Mouse (Mus musculus): ENCODE data around the gene Etfbkmt. TPM values are rescaled to one million over a fixed set of nuclear protein-coding genes. Genes with fewer than 3 reads are reported as not detected.
"Not testable (repeated sequence)": the region's sequence is repeated elsewhere in the genome, so short reads cannot be mapped to it uniquely, and the experiment has no call there.

Etfbkmt gene
- total RNA-seq, 1 experiment from 2014 or later: 19.7 TPM

- ATAC-seq (replicated peaks; ENCODE audit: low read depth, poor library complexity, severe bottlenecking): peak; percentile 99
Measured at GRCm38 (mm10) chr6:149132311-149133077, 7.2 kb upstream of the Etfbkmt start.

DNA sequence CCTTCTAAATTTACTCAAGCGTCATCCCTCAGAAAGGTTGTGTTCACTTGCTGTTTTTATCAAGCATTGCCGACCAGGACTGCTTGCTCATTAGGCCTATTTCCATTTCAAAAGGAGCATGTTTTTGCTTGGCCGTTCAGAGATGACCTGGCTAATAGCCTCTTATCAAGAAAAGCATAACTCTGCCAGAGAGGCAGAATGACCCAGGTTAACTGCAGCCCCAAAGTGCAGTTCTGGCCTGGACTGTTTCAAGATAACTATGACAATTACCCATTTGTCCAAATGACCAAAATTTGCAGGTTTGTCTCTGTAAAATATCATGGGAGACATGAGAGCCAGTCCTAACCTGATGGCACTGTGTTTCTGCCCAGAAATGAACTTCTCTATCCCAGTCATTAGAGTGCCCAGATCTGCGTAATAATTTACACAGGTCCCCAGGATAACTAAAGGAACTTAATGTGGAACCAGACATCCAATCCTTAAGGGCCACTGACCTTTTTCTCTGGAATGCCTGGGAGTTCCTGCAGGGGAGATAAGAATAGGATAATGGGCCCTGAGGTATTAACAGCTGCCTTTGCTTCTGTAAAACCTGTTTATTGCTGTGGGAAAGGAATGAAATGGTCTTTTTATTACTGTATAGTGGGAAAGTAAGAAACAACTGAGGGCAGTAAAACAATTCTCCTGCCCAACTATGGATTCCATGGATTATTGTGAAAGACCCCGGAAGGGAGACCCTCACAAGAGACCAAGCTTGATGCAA is 5.1 kb upstream of the Etfbkmt start:
- ATAC-seq (replicated peaks; ENCODE audit: low read depth, poor library complexity, severe bottlenecking): no peak

GRCm38 (mm10) chr6:149135631-149136030 is 4.0 kb upstream of the Etfbkmt start:
- ATAC-seq (replicated peaks; ENCODE audit: low read depth, poor library complexity, severe bottlenecking): no peak

- ATAC-seq (replicated peaks; ENCODE audit: low read depth, poor library complexity, severe bottlenecking): no peak
Measured at GRCm38 (mm10) chr6:149137936-149138335, 1.7 kb upstream of the Etfbkmt start.

DNA sequence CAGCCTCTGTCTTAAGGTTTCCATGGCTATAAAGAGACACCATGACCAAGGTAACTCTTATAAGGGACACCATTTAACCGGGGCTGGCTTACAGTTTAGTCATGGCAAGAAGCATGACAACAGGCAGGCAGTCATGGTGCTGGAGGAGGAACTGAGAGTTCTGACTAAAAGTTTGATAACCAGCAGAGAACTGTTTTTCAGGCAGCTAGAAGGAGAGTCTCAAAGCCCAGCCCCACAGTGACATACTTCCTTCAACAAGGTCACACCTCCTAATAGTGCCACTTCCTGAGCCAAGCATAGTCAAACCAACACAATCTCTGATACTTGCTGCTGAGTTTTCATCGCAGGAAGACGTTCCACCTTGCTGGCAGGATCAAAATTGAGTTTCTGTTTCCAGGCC is 638 bp upstream of the Etfbkmt start:
- ATAC-seq (replicated peaks; ENCODE audit: low read depth, poor library complexity, severe bottlenecking): no peak

DNA sequence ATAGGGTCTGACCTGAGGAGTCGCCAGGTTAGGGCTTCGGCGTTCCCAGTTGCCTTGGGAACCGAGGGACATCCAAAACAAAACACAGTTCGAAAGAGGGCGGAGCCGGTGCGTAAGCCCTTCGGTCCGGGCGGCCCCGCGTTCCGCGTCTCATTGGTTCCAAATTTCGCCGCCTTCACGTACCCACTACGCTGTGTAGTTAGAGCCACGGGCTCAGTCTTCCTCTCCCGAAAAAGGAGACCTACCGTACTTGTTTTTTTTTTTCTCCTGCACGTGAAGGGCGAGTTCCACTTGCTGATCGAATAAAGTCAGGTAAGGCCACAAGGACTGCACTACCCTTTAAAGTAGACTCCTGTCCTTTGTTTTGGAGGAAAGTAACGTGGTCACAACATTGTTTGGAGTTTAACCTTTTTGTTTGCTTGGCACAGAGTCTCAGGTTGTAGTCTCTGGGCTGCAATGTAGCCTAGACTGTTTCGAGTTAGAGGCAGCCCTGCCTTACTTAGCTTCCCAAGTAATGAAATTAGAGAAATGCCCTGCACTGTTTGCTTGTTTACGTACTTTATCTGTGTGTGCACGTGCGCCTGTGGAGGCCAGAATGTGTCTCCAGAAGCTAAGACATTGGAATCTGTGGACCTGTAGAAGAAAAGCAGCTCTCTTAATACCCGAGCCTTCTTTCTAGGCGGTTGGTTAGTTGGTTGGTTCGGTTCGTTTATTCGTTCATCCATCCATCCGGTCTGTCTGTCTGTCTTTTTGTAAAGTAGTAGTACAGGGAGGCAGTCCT is 1.9 kb downstream of the Etfbkmt start:
- ATAC-seq (replicated peaks; ENCODE audit: low read depth, poor library complexity, severe bottlenecking): peak; percentile 97

- no peak for ATAC-seq (replicated peaks; ENCODE audit: low read depth, poor library complexity, severe bottlenecking)
Measured at GRCm38 (mm10) chr6:149145143-149145542, 5.5 kb downstream of the Etfbkmt start.

DNA sequence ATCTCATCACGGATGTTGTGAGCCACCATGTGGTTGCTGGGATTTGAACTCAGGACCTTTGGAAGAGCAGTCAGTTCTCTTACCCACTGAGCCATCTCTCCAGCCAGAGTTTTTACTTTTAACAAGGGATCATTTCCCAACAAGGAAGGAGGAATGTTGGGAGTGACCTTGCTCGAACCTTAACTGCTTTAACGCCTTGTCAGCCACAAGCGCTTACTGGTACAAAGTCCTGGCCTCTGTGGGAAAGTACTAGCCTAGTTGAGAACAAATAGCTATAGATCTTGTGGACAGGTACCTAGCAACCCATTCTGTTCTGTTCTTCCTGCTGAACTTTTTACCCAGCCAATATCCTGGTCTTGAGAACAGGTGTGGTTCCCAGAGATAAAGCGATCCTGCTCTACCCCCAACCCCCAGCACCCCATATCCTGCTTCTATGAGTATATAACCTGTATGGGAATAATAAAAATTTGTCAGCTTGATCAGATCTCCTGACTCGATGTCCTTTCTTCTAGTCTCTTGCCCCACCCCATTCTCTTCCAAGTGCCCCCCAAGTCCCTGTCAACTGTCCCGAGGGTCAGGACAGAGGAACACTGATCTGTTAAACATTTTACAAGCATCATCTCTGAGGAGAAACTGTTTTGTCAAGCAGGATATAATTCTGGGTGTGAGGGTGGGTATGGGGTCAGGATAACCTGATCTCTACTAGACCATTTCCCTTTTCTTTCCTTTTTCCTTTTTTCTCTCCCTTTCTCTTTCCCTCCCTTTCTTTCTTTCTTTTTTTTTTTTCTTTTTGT is 9.0 kb downstream of the Etfbkmt start:
- ATAC-seq (replicated peaks; ENCODE audit: low read depth, poor library complexity, severe bottlenecking): no peak

GRCm38 (mm10) chr6:149152119-149152518 is 12.5 kb downstream of the Etfbkmt start:
- no peak for ATAC-seq (replicated peaks; ENCODE audit: low read depth, poor library complexity, severe bottlenecking)

GRCm38 (mm10) chr6:149153473-149154115 is 13.9 kb downstream of the Etfbkmt start:
- ATAC-seq (replicated peaks; ENCODE audit: low read depth, poor library complexity, severe bottlenecking): no peak

DNA sequence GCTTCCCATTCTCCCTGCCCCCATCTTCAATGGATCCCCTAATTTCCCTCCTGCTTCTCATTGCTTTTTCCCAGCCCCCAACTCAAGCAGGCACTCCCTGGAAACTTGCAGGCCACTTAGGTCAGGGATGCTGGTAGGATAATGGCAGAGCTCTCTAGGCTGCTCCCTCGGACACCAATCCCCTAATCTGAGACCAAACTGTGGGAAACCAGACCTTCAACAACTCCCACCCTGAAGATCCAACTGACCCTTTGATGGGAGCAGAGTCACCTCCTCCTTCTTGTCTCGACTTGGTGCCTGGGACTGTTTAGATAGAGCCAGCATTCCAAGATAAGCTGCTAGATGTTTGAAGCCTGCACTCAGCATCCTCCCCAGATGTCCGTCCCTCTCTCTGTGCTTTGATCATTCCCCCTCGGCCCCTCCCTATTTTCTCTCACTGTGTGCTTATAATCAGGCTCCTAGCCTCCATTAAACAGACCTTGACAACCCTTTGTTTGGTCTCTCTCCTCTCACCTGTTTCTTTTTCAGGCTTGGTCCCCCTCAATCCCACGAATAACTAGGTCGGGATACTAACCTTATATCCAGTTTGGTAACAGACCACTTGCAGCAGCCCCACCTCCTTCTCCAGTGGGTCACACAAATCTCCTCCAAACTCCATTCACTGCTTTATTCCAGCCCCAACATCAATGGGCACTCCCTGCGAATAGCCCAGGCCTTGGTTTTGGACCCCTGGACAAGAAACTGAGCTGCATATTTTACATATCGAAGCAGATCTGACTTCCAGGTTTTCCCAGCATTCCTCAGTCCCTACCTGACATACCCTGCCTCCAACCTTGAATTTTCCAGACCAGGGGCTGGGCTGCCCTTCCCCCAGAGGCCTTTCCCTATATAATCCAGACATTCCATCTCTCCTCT is 14.7 kb downstream of the Etfbkmt start:
- ATAC-seq (replicated peaks; ENCODE audit: low read depth, poor library complexity, severe bottlenecking): no peak

DNA sequence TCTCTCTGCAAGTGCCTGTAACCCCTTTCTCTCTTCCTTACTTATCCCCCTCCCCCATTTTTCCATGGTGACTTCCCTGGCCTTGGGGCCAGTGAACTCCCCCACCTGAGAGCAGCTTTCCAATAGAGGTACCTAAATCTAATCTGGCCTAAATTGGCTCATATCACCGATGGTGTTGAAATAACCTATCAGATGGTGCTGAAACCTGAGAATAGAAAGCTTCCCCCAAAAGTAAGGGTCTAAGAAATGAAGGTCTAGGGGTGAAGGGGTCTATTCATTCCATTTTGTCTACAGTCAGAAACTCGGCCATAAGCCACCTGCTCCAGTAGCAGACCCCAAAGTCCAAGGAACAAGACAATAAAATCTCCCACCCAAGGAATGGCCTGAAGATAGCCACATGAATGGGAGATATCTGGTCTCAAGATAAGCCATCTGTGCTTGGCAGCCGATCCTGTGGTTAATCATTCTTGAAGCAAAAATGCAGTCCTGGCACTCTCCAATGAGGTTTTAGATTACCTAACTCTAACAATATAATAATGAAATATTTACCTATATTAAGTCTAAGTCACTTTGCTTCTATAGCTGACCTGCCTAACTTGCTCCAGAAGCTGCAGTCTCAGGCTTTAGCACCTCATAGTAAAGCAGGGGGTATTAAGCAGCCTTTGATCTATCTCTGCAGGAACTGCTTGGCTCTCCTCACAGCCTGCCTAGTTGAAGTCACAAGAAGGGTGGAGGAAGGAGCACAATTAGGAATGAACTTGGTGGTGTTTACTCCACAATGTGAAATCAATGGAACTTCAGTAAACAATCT is 15.6 kb downstream of the Etfbkmt start:
- 0 out of 2 replicates have a peak, but pooled peaks have one; percentile 18 for ATAC-seq (replicated peaks; ENCODE audit: low read depth, poor library complexity, severe bottlenecking)

DNA sequence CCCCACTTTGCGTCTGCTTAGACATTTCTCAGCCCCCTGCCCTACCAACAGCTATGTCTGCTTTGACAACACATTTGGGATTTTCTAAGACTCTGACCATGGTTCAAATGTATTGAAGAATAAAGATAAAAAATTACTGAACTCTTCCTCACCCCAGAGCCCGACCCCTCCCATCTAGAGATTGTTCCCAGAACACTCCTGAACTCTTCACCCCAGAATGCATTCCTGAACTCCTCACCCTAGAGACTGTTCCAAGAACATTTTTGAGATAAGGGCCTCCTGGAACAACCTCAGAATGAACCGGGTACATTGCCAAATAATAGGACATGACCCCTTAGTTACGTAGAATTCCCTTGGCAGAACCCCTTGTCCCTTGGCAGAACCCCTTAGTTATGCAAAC is 27.4 kb downstream of the Etfbkmt start:
- not testable (repeated sequence) for ATAC-seq (replicated peaks; ENCODE audit: low read depth, poor library complexity, severe bottlenecking)

DNA sequence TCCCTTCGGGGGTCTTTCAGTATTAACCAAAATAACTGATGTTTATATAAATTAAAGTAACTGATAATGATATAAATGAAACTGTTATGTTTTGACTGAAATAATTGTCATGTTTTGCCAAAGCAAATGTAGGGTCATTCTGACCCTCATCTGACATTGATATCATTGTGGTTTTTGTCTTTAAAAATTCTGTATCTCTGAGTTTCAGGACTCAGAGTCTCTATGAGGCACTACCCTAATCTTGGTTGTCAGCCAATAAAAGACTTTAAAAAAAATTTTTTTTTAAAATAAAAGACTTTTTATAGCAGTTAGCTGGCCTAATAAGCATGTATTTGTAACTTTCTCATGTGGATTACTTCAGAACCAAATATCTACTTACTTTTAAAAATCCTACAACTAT is 28.0 kb downstream of the Etfbkmt start:
- ATAC-seq (replicated peaks; ENCODE audit: low read depth, poor library complexity, severe bottlenecking): no peak

DNA sequence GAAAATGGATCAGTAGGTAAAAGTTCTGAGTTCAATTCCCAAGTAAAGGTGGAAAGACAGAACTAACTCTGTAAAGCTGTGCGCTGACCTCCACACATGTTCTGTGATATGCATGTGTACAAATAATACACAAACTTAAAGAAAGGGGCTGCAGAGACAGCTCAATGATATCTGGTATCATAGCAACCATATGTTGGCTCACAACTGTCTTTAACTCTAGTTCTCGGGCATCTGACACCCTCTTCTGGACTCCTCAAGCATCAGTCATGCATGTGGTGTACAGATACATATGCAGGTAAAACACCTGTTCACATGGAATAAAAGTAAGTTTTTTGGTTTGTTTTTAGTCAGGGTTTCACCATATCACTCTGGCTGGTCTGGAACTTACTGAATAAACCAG is 28.8 kb downstream of the Etfbkmt start:
- no peak for ATAC-seq (replicated peaks; ENCODE audit: low read depth, poor library complexity, severe bottlenecking)

GRCm38 (mm10) chr6:149169965-149170364 is 30.3 kb downstream of the Etfbkmt start:
- ATAC-seq (replicated peaks; ENCODE audit: low read depth, poor library complexity, severe bottlenecking): not testable (repeated sequence)

DNA sequence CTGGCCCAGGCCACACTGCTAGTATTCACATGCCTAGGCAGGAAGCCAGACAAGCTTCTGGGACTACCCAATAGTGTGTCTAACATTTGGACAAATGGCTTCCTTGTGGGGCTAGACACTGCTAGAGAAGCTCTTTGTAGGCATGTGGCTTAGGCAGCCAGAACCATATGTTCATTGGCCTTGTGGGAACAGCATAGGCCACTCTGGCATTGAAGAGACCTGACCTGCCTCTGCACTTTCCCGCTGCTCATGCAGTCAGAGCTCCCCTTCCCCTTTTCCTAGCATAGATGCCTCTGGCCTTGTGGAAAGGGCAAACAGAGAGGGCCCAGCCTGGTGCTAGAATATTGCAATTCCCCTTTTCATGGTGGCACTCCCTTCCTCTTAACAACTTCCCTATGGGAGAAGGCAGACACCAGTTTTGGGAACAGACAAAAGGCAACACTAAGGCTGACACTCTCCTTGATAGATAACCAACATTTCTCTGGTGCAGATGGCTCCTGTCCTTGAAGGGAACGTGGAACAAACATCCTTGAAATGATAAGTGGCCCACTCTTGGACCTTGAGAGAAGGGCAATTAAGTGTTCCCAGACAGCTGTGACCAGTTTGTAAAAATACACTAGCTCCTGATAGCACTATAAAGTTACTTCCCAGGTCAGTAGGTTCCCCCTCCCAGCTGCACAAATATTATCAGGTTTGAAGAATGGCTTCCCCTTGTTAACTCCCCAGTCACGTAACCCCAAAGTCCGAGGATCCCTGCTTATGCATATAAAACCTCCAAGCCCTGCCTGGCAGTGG is 34.4 kb downstream of the Etfbkmt start:
- no peak for ATAC-seq (replicated peaks; ENCODE audit: low read depth, poor library complexity, severe bottlenecking)
